Mouse (Mus musculus) megakaryocyte, embryonic 14.5 days (primary cell): ENCODE data around the gene Erich4.

Experiments
- FLI1 ChIP-seq: IDR thresholded peaks from 2 replicates; pipeline ENCODE4 v1.6.1; 2012; ENCODE audit warnings: low read length, inconsistent platforms, mixed read lengths
- GATA1 ChIP-seq: IDR thresholded peaks from 3 replicates; pipeline ENCODE4 v1.6.1; 2012; ENCODE audit warnings: mixed read lengths, low read length, inconsistent platforms, borderline replicate concordance

GRCm38 (mm10) chr7:25599663-25600062 is 16.0 kb downstream of the Erich4 start:
- TF ChIP-seq GATA1, result no peak
- no peak for TF ChIP-seq FLI1
